Mouse (Mus musculus) MEL-GATA-1-ER (cell line): ENCODE results near the gene Urad.

Experiments used
- DNase-seq: peaks from one replicate; pipeline ENCODE4 v3.0.0-alpha.2; 2012; ENCODE audit warnings: low read depth; ENCODE audit errors: extremely low read depth

Urad gene

DNA sequence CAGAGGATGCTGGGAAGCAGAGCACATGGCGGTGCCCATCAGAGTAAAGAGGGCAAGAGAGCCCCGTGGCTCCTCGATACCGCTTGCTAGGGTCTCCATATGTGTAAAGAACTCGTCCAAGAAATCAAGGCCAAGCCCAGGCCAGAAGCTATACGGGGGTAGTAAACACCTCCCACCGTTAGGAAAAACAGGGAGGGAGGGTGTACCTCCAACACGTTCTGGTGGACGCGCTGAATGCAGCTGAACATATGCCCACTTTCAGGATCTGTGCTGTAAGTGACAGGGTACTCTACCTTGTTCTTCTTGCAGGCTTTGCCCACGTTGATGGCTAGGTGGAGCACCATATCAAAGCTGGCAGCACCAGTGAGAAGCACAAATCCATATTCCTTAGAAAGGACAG is 3.7 kb upstream of the Urad start:
- DNase-seq: no peak

DNA sequence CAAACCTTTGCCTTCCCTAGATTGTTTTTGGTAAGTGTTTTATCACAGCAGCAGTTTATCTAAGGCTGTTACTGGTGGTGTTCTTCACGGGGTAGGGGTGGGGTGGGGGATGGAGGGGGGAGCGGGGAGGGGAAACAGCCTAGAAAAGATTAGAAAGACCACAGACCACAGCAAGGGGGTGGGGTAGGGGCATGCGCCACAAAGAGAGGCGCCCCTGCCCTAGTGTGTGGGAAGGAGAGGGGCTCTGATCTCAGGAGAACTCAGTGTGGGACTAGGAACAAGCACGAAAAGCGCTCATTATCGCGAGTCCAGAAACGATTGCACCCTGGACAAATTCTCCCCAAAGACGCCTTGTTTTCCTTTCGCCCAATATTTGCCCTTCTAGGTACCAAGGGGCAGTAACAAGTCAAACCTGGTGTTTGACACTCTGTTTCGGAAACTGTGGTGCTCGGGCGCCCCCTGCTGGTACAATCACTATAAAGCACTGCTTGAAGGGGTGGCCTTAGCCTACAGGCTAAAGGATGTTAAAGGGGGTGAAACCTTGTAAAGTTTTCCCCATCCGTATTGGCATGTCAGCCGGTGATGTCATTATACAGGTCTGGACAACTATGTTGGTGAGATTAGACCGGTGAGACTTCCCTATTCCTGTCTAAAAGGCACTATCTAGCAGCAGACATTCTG is 1.1 kb upstream of the Urad start:
- DNase-seq: peak; percentile 70

DNA sequence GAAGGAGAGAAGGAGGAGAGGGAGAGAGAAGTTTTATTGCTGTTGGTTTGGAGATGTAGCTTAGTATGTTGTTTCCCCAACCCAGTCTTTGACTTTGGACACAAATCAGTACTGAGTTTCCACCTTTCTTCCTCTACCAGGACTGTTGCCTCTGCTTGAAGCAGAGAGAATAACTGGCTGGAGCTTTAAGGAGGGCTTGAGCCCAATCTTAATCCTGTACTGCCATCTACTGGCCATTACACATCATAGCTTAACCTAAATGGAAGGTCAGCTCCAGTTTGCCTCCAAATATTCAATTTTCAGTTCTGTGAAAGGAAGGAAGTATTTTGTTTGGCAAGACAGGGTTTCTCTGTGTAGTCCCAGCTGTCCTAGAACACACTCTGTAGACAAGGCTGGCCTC is 2.6 kb downstream of the Urad start:
- DNase-seq: peak; percentile 64

GRCm38 (mm10) chr5:147317991-147318390 is 4.2 kb downstream of the Urad start:
- no peak for DNase-seq

DNA sequence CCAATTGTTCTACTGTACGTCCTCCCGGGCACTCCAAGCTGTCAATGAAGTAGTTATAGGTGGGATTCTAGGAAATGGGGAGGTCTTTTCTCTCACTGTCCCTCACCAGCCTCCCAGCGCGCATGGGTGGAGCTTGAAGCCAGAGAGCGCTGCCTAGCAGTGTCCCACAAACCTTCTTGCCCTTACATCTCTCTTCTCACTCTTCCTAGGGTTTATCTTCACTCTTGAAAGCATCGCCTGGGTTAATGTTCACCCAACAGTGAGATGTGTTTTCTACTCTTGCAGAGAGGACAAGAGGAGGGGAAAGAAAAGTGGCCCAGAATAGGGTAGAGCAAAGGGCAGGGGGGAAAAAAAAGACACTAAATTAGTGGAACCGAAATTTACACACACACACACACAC is 4.9 kb downstream of the Urad start:
- DNase-seq: no peak

DNA sequence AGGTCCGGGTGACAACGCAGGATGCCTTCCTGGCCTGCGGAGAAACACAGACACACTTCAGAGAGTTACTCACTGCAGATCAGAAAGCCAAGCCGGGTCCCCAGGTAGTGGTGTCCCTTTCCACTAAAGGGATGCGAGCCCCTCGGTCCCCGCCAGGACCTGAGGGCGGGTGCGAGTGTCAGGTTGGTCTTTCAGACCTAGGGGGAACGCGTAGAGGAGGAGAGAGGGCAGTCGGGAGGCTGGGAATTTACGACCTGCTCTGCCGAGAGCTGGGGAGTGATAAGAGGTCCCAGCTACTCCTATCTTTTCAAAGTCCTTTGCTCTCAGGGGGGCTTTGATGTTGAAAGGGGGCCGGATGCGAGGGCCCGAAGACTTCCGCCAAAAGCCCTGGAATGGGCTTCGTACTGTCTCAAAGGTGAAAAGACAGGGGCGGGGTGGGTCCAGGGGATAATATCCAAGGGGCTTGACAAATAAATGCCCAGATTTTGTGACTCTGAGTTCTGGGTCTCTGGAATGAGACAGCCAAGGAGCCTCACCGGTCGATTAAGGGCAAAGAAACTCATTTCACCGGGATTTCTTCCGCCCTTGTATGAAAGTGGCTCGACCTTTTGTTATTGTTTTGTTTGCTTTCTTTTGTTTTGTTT is 6.7 kb downstream of the Urad start:
- DNase-seq: no peak

DNA sequence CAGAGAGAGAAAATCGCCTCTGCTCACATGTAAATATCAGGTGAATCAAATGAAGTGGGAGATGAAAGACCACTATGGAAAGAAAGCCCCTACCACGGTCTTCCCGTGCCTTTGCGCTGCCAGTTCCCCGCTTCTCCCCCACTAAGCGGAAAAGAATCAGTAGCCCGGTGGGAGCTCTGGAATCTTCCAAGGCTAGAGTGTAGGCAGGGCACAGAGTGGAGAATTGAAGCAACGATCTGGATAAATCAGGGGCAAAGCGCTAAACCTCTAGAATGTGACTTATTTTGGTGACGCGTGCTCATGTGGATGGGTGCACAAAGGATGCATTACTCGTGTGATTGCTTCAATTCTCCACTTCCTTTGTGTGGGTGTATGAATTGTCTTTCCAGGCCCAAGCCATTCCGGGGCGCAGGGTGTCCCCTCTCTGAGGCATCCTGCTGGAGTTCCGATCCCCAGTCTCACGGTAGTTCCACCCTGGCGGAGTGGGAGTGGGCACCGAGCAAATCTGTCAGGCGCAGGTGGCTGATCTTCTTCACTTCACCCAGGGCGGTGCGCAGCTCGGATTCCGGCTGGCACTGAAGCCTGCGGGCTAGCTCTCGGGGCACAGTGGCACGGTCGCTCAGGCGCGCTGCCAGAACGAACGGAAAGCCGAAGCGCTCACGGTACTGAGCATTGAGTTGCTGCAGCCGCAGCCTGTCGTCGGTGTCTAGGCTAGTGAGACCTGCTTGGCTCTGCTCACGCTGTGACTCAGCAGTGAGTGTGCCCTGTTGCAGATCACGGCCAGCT is 7.4 kb downstream of the Urad start:
- DNase-seq: no peak

- no peak for DNase-seq
These were observed 9.2 kb downstream of the Urad start for GRCm38 (mm10) chr5:147312830-147313685.

GRCm38 (mm10) chr5:147309786-147310185 is 12.5 kb downstream of the Urad start:
- DNase-seq: no peak

DNA sequence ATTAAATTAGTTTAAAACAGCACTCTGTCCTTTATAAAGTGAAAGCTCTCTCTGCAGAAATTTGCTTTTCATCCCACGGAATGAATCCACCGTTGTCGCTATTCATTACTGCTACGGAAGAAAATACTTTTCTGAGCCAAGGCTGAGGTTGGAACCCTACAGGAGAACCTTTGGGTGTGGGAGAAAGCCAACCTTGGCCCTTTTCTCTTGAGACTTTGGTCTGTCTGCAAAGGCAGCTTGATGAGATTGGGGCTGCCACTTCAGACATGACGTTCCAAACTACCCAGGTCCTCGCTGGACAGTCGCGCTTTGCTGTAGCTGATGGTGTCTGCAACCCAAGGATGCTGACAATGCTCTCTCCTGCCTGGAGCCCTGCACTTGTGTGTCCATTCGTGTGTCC is 13.8 kb downstream of the Urad start:
- DNase-seq: no peak

- DNase-seq: no peak
These were observed 14.8 kb downstream of the Urad start for GRCm38 (mm10) chr5:147307398-147307785.

DNA sequence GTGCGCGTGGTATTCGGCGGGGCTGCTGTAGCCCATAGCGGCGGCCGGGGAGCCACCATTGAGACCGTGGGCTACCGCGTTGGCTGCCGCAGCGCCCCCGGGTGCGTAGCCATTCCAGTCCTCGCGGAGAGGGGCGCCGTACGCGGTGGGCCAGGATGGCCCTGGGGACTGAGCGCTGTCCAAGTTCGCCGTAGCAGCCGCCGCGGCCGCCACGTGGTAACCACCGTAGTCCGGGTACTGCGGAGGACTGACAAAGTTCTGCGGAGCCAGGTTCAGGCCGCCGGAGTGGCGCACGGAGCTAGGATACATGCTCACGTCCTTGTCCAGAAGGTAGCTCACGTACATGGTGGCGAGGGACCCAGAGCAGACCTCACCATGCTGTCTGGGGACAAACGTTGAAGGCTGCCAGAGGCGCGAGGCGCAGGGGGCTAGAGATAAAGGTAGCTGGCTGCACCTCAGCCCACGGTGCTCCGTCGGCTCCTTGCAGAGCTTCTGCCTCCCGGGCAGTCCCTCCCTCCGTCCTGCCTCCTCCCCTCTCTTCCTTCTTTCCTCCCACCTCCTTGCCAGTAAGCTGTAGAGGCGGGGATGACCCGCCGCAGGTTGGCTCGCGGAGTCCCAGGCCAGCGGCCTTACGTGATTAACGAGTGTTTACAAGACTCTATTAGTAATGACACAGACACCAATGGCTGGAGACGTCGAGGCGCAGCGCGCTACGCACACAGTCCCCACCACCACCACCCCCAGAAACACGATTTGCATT is 15.4 kb downstream of the Urad start, which contains the start of gene Cdx2:
TSS of gene Cdx2 (minus strand) at position 633 of the 760 bp plus-strand sequence.
- no peak for DNase-seq

GRCm38 (mm10) chr5:147305856-147306637 is 16.2 kb downstream of the Urad start:
- no peak for DNase-seq

DNA sequence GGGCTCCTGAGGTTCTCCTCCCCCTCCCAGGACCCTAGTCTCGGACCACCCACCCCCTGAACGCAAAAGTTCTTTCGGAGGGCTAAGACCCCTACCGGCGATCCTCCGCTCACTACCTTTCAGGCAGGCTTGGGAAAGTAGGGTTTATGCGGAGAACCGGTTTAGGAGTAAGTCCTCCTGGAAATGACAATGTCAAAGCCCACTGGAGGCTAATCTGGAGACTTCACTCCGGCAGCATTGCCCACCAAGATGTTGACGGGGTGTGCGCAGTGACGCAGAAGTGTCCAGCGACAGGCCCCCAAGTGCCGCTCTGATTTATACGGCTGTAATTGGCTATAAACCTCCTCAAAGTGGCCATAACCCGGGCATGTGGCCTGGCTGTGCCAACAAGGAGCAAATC is 17.1 kb downstream of the Urad start:
- no peak for DNase-seq

DNA sequence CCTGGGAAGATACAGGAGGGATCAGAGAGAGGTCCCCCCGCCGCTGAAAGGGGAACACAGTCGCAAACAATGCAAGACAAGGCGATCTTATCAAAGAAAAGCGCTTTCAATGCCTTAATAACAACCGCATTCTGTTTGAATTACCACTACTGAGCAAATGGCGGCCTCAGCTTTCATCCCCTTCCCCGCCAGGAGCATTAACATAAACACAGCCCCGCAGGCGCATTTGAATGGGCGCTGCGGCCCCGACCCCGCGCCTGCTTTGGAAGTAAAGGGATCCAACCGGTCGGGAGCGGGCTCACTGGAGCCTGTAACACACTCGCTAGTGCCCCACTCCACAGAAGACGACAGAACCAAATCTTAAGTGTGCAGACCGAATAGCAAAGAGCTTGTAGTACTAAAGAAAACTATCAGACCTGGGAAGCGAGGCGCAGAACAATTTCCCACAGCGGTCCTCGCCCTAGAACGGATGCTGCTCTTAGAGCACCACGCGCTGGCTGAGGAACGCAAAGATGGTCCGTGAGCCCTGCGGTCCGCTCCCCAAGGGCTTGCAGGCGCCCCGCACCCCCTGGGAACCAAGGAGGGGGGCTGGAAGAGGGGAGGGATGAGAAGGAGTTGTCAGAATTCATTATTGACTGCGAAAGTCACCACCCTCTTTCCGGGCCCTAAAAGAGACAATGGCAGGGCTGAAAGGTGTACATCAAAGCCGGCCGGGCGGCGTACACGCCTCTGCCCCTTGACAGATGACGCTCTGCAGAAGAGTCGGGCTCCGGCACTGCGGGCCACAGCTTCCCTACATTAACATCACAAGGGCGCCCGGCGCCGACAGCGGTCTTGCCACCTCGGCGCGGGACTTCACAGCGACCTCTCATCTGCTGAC is 17.7 kb downstream of the Urad start:
- DNase-seq: no peak

DNA sequence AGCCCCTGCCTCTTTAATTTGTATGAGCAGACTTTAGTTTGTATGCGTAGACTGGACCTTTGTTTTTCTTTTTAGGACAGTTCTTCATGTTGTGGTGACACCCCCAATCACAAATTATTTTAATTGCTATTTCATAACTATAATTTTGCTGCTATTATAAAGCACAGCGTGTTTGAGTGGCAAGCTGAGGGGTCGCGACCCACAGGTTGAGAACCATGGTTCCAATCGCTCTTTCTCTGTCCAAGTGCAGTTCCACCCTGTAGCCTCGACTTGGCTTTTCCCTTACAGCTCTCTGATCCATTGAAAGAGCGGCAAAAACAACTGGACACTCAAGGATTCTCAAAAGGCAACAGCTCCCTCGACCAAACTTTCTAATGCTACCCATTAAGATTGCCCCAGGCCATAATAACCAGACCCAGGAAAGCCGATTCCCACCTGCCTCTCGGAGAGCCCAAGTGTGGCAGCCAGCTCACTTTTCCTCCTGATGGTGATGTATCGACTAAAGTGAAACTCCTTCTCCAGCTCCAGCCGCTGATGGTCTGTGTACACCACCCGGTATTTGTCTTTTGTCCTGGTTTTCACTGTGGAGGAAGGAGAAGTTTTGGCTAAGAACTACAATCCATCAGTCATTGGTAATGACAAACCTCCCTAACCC is 19.4 kb downstream of the Urad start:
- DNase-seq: no peak

- DNase-seq: no peak
These were observed 20.1 kb downstream of the Urad start for GRCm38 (mm10) chr5:147302141-147302540.

GRCm38 (mm10) chr5:147301781-147302070 is 20.5 kb downstream of the Urad start:
- no peak for DNase-seq
